Mouse (Mus musculus): ENCODE measurements at regions not wholly inside any gene's neighbourhood (a gene's known extent, or its start where the extent isn't known, plus 50 kb on each side); places are given as distances from the start of the nearest gene placed in this dataset.

GRCm38 (mm10) chr16:31533196-31533777, 111.2 kb downstream of the Bdh1 start:
- Histone ChIP-seq H3K9me3 (ENCODE audit: control insufficient read depth, low read length) (no peaks in the 10 kb centered on the region), H3K4me3 (replicated peaks) (no peak overlapping the region), H3K36me3 (ENCODE audit: control insufficient read depth) (no peaks in the 10 kb centered on the region), H3K4me1 (ENCODE audit: control insufficient read depth) (peaks cover 41% of the 10 kb centered on the region), H3K27me3 (ENCODE audit: control insufficient read depth) (peaks cover 31% of the 10 kb centered on the region)
- TF ChIP-seq GATA1 (IDR thresholded peaks at IDR 0.05; ENCODE audit: low read length) (peak; percentile 53), TAL1 (IDR thresholded peaks at IDR 0.05; ENCODE audit: low read length) (no peak; the same call in 2 of the 3 replicates)

DNA sequence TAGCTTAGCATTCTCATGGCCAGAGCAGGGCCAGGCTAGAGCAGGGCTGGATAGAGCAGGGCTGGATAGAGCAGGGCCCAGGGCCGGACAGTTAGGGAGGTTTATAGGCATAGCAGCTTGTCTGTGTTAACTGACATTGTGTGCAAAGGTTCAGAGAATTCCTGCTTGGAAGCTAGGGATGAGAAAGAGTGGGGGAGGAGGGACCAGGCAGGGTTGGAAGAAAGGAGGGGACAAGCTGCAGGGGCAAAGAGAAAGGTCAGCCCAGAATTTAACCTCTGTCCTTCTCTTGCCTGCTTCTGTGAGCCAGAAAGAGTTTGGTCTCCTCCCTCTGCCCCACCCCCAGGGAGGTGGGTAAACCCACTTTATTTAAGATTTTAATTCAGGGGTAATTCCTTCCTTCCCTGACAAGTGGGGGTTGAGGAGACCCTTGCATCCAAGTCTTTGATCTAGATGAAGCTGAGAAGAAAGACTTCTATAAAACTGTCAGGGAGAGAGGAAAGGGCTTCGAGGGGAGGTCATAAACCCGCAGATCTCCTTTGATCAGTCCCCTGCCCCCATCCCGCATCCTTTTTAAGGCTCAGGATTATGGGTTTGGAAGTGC, 112.9 kb downstream of the Bdh1 start:
- no peaks in the 10 kb centered on the region for H3K36me3 ChIP-seq (ENCODE audit: control insufficient read depth)
- peaks cover 15% of the 10 kb centered on the region for H3K27me3 ChIP-seq (ENCODE audit: control insufficient read depth)
- H3K4me1 ChIP-seq (ENCODE audit: control insufficient read depth), result peaks cover 41% of the 10 kb centered on the region
- no peak for TF ChIP-seq TAL1 (IDR thresholded peaks at IDR 0.05; ENCODE audit: low read length)
- TF ChIP-seq GATA1 (IDR thresholded peaks at IDR 0.05; ENCODE audit: low read length), result no peak
- H3K4me3 ChIP-seq (replicated peaks), result no peak overlapping the region
- H3K9me3 ChIP-seq (ENCODE audit: control insufficient read depth, low read length), result no peaks in the 10 kb centered on the region

- H3K4me3 ChIP-seq (replicated peaks), result no peak overlapping the region
- H3K27me3 ChIP-seq (ENCODE audit: control insufficient read depth), result peaks cover 16% of the 10 kb centered on the region
- H3K36me3 ChIP-seq (ENCODE audit: control insufficient read depth), result no peaks in the 10 kb centered on the region
- TF ChIP-seq GATA1 (IDR thresholded peaks at IDR 0.05; ENCODE audit: low read length), result no peak
- no peak for TF ChIP-seq TAL1 (IDR thresholded peaks at IDR 0.05; ENCODE audit: low read length)
- H3K9me3 ChIP-seq (ENCODE audit: control insufficient read depth, low read length), result no peaks in the 10 kb centered on the region
- H3K4me1 ChIP-seq (ENCODE audit: control insufficient read depth), result peaks cover 39% of the 10 kb centered on the region
Observed at GRCm38 (mm10) chr16:31536328-31536727, 114.2 kb downstream of the Bdh1 start.

DNA sequence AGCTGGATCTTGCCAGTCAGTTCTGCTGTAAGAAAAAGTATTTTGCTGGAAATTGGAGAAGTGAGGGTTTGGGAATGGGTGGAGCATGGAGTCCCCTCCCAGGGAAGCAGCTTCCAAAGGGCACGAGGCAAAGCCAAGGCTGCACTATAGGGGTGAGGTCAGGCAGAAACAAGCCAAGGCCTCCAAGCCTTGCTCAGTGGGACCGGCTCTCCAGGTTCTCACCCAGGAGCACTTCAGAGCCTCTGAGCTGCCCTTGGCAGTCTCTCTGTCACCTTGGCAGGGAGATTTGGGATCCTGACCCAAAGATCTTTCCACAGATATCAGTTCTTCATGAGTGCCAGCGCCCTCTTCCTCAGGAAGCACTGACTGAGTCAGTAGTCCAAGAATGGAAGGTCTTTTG, 116.5 kb downstream of the Bdh1 start:
- peaks cover 32% of the 10 kb centered on the region for H3K27me3 ChIP-seq (ENCODE audit: control insufficient read depth)
- TF ChIP-seq GATA1 (IDR thresholded peaks at IDR 0.05; ENCODE audit: low read length), result no peak
- TF ChIP-seq TAL1 (IDR thresholded peaks at IDR 0.05; ENCODE audit: low read length), result no peak
- no peak overlapping the region for H3K4me3 ChIP-seq (replicated peaks)
- H3K9me3 ChIP-seq (ENCODE audit: control insufficient read depth, low read length), result no peaks in the 10 kb centered on the region
- H3K4me1 ChIP-seq (ENCODE audit: control insufficient read depth), result peaks cover 21% of the 10 kb centered on the region
- H3K36me3 ChIP-seq (ENCODE audit: control insufficient read depth), result no peaks in the 10 kb centered on the region

DNA sequence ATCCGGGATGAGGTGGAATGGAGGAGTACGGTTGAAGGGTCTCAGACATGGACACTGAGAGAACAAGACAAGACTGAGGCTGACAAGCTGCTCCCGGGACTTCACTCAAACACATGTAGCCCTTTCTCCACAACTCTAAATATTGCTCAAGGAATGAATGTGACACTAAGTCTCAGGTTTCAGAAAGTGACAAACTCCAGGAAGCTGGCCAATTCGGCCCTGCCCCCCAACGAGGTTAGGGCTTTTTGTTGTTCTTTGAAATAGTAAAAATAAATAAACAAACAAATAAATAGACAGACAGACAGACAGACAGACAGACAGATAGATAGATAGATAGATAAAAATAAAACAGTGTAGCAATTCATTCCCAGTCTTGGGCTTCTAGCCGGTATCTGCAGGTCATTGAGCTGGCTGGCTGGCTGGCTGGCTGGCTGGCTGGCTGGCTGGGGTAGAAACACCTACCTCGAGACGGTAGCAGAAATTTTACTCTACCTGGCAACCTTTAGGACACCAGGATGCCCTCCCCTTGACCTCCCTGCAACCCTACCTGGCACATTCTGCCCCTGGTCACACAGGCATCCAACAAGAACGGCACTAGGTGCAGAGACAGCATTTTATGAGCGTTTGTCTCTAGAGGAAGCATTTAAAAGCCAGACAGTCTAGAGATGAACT, 119.6 kb upstream of the Dlg1 start:
- Histone ChIP-seq H3K36me3 (ENCODE audit: control insufficient read depth) (no peaks in the 10 kb centered on the region), H3K4me1 (ENCODE audit: control insufficient read depth) (no peaks in the 10 kb centered on the region; the same call in 1 of the 2 replicates), H3K9me3 (ENCODE audit: control insufficient read depth, low read length) (peaks cover 2% of the 10 kb centered on the region; the same call in 1 of the 2 replicates), H3K27me3 (ENCODE audit: control insufficient read depth) (peaks cover 81% of the 10 kb centered on the region), H3K4me3 (replicated peaks) (no peak overlapping the region)
- TF ChIP-seq TAL1 (IDR thresholded peaks at IDR 0.05; ENCODE audit: low read length) (no peak), GATA1 (IDR thresholded peaks at IDR 0.05; ENCODE audit: low read length) (no peak)

GRCm38 (mm10) chr16:31546062-31546827, 117.0 kb upstream of the Dlg1 start:
- no peak overlapping the region for H3K4me3 ChIP-seq (replicated peaks)

DNA sequence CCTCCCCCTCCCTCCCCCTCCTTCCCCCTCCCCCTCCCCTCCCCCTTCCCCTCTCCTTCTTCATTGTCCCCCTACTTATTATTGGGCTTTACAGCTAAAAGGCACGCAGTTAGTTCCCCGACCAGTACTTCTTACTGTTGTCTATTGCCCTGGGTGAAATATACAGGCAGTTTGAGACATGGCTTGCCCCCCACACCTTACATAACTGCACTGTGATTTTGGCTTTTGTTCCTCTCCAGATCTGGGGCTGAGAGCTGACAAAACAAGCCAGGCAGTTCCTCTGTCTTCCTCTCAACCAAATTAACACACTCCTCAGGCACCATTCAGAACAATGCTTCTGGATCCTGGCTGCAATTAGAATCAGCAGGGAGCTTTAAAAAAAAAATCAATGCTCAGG, 116.4 kb upstream of the Dlg1 start:
- peaks cover 79% of the 10 kb centered on the region for H3K27me3 ChIP-seq (ENCODE audit: control insufficient read depth)
- TF ChIP-seq TAL1 (IDR thresholded peaks at IDR 0.05; ENCODE audit: low read length) (no peak), GATA1 (IDR thresholded peaks at IDR 0.05; ENCODE audit: low read length) (no peak)
- peaks cover 25% of the 10 kb centered on the region for H3K4me1 ChIP-seq (ENCODE audit: control insufficient read depth)

More at GRCm38 (mm10) chr16:31546062-31546827, 117.0 kb upstream of the Dlg1 start:
- TF ChIP-seq TAL1 (IDR thresholded peaks at IDR 0.05; ENCODE audit: low read length) (no peak), GATA1 (IDR thresholded peaks at IDR 0.05; ENCODE audit: low read length) (no peak)
- H3K4me1 ChIP-seq (ENCODE audit: control insufficient read depth), result peaks cover 19% of the 10 kb centered on the region
- peaks cover 84% of the 10 kb centered on the region for H3K27me3 ChIP-seq (ENCODE audit: control insufficient read depth)
- H3K36me3 ChIP-seq (ENCODE audit: control insufficient read depth), result no peaks in the 10 kb centered on the region
- H3K9me3 ChIP-seq (ENCODE audit: control insufficient read depth, low read length), result peaks cover 2% of the 10 kb centered on the region; the same call in 1 of the 2 replicates

DNA sequence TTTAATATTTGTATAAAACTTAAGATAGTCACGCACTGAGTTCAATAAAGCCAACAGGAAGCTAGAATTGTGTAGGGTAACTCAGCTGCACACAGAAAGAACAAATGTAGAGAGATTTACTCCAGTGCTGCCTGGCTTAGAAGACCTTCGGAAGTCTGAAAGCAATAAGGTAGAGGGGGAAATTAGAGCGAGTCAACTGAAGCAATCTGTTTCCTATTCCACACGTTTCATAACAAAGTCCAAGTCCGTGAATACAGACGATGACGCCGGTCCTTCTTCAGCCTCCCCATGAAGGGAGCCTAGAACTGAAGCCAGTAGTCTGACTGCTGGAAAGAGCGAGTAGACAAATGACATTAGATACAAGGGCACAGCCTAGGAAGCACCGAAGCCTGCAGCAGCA, 115.9 kb upstream of the Dlg1 start:
- Histone ChIP-seq H3K4me3 (replicated peaks) (no peak overlapping the region), H3K27me3 (ENCODE audit: control insufficient read depth) (peaks cover 73% of the 10 kb centered on the region), H3K4me1 (ENCODE audit: control insufficient read depth) (peaks cover 31% of the 10 kb centered on the region), H3K36me3 (ENCODE audit: control insufficient read depth) (no peaks in the 10 kb centered on the region), H3K9me3 (ENCODE audit: control insufficient read depth, low read length) (peaks cover 2% of the 10 kb centered on the region; the same call in 1 of the 2 replicates)
- TF ChIP-seq GATA1 (IDR thresholded peaks at IDR 0.05; ENCODE audit: low read length) (no peak), TAL1 (IDR thresholded peaks at IDR 0.05; ENCODE audit: low read length) (no peak)

More for the DNA sequence above, 116.4 kb upstream of the Dlg1 start:
- Histone ChIP-seq H3K9me3 (ENCODE audit: control insufficient read depth, low read length) (peaks cover 2% of the 10 kb centered on the region; the same call in 1 of the 2 replicates), H3K36me3 (ENCODE audit: control insufficient read depth) (no peaks in the 10 kb centered on the region), H3K4me3 (replicated peaks) (no peak overlapping the region)

Measured in erythroblast, embryonic 14.5 days (primary cell).